Mouse (Mus musculus): ENCODE results near the gene Arv1. TPM values are rescaled to one million over a fixed set of nuclear protein-coding genes. Genes with fewer than 3 reads are reported as not detected.

The Arv1 gene
- total RNA-seq, 2 experiments from 2014 or later, result 4.4 to 5.0 TPM

DNA sequence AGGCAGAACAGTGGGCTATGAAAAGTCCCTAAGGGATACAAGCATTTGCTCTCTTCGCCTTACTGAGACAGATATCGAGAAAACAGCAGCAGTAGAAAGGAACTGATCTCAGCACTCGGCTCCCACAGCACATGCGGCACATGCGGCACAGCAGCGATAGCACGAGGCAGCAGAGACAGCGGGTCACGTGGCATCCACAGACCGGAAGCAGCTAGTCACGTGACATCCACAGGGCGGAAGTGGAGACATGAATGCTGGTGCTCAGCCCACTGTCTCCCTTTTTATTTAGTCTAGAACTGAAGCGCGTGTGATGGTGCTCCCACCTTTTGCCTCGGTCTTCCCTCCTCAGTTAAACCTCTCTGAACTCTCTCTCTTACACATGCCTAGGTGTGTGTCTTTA lies 61.3 kb downstream of the Arv1 start:
- intact Hi-C loops (cut with DNase I), result no loop called here

More for the DNA sequence above, 61.3 kb downstream of the Arv1 start:
- DNase-seq (ENCODE audit: low spot score), result no peak

Other genes starting within 250 kb of the Arv1 start
- gene Cog2, start 201.4 kb upstream of the Arv1 start, total RNA-seq (2021), result 10 to 100 TPM; 21.3 to 21.6 TPM
- 1 to 10 TPM; 7.4 to 9.4 TPM for gene Agt, start 152.4 kb upstream of the Arv1 start, total RNA-seq (2021)
- gene Capn9, start 146.0 kb upstream of the Arv1 start, total RNA-seq (2021), result not detected
- gene 2310022B05Rik, start 58.8 kb upstream of the Arv1 start, total RNA-seq (2021), result 10 to 100 TPM; 71.7 to 83.3 TPM
- 10 to 100 TPM; 14.9 to 17.6 TPM for gene Ttc13, start 156 bp upstream of the Arv1 start, total RNA-seq (2021)
- gene Fam89a, start 29.7 kb downstream of the Arv1 start, total RNA-seq (2021), result 1 to 10 TPM in 1 of 2 experiments, under 1 TPM in 1; 0.78 to 1.2 TPM
- gene Trim67, start 71.0 kb downstream of the Arv1 start, total RNA-seq (2021), result under 1 TPM; 0.53 to 0.73 TPM
- 100 to 1,000 TPM; 168 to 181 TPM for gene Gnpat, start 140.9 kb downstream of the Arv1 start, total RNA-seq (2021)
- gene 2810004N23Rik, start 141.0 kb downstream of the Arv1 start, total RNA-seq (2021), result 10 to 100 TPM; 39.7 to 45.5 TPM
- 10 to 100 TPM; 18.9 to 19.2 TPM for gene Exoc8, start 175.6 kb downstream of the Arv1 start, total RNA-seq (2021)
- 10 to 100 TPM in 1 of 2 experiments, 1 to 10 TPM in 1; 9.5 to 12.2 TPM for gene Sprtn, start 175.7 kb downstream of the Arv1 start, total RNA-seq (2021)
- gene Egln1, start 227.2 kb downstream of the Arv1 start, total RNA-seq (2021), result 100 to 1,000 TPM; 272 to 278 TPM

Measured in heart, postnatal 25 days (tissue).